17 mouse cellular contexts compared by ENCODE assay signal in genomic region chr2:129212566-129212965, GRCm38 (mm10). TPM values are rescaled to one million over a fixed set of nuclear protein-coding genes. Genes with fewer than 3 reads are reported as not detected.
A peak's percentile ranks its signal among the peaks of the same experiment; 100 is the strongest.
DNase-seq lines count a peak whose midpoint lies in the region; ATAC-seq lines count a peak whose summit lies in the region.
"Had no signal": no experiment of that assay in that cellular context is flagged by ENCODE, and none has a peak within 500 bp of the region (broad histone marks: within the 10 kb centered on the region; RNA-seq: fewer than 3 reads in every experiment).

No protein-coding gene starts in this region.

- H3K4me3 ChIP-seq in liver, embryonic 13.5 days (replicated peaks) = no peak overlapping the region
- H3K4me3 ChIP-seq in intestine, embryonic 15.5 days (replicated peaks) = no peak overlapping the region
- H3K4me3 ChIP-seq: heart, embryonic 13.5 days; midbrain, embryonic 15.5 days had no signal

- peak; percentile 34 for DNase-seq in heart, adult 11 months
- no peak for DNase-seq in heart, postnatal 10 days
- peak; percentile 29 for DNase-seq in 3134 (ENCODE audit: extremely low read depth, insufficient read length, low spot score)
- DNase-seq in kidney, adult 9 months = peak; percentile 86
- no peak for DNase-seq in liver, embryonic 13.5 days
- no peak for DNase-seq in layer of hippocampus, postnatal 10 days (ENCODE audit: low spot score in 2 of 2)
- DNase-seq: cerebellum, adult 9-11 months; heart, postnatal 4 days; layer of hippocampus, postnatal 36 days; lung, embryonic 14.5 days; retina, postnatal 1 day; thymus, postnatal 25 days had no signal

- peaks cover 66% of the 10 kb centered on the region for H3K36me3 ChIP-seq in liver, embryonic 13.5 days
- peaks cover 17% of the 10 kb centered on the region for H3K36me3 ChIP-seq in intestine, embryonic 15.5 days

- peak overlapping the region; percentile 90 for H3K27ac ChIP-seq in liver, embryonic 13.5 days
- no peak overlapping the region for H3K27ac ChIP-seq in intestine, embryonic 15.5 days
- H3K27ac ChIP-seq: heart, embryonic 13.5 days; midbrain, embryonic 15.5 days had no signal

- H3K4me2 ChIP-seq in liver, embryonic 13.5 days = no peak overlapping the region
- no peak overlapping the region for H3K4me2 ChIP-seq in intestine, embryonic 15.5 days (replicated peaks)
- H3K4me2 ChIP-seq: lung, embryonic 14.5 days; midbrain, embryonic 15.5 days had no signal

- 83% methylated on average over 7 of the region's 7 CpGs for WGBS in liver, embryonic 13.5 days (ENCODE audit: insufficient replicate concordance)
- 87% methylated on average over 7 of the region's 7 CpGs for WGBS in intestine, embryonic 15.5 days

- intact Hi-C loops in heart, postnatal 10 days (cut with DNase I) = no loop called here

- 0 out of 2 replicates have a peak overlapping the region, but pooled peaks have one; percentile 8 for H3K9ac ChIP-seq in liver, embryonic 13.5 days
- H3K9ac ChIP-seq in intestine, embryonic 15.5 days = no peak overlapping the region
- H3K9ac ChIP-seq: heart, embryonic 13.5 days; lung, embryonic 14.5 days; midbrain, embryonic 15.5 days had no signal

- ATAC-seq in liver, embryonic 13.5 days (ENCODE audit: low read depth) = no peak
- ATAC-seq in intestine, embryonic 15.5 days = no peak
- no peak for ATAC-seq in CD4-positive, CD25-positive, alpha-beta regulatory T cell, adult 4 months
- ATAC-seq: activated CD4-positive, CD25-positive, alpha-beta regulatory T cell, adult 4 months; midbrain, embryonic 15.5 days had no signal

- H3K27me3 ChIP-seq in liver, embryonic 13.5 days = no peaks in the 10 kb centered on the region
- H3K27me3 ChIP-seq in intestine, embryonic 15.5 days (replicated peaks) = no peaks in the 10 kb centered on the region
- H3K27me3 ChIP-seq: heart, embryonic 13.5 days; midbrain, embryonic 15.5 days had no signal

- peaks cover 88% of the 10 kb centered on the region for H3K4me1 ChIP-seq in liver, embryonic 13.5 days (replicated peaks)
- no peaks in the 10 kb centered on the region for H3K4me1 ChIP-seq in intestine, embryonic 15.5 days (replicated peaks)
- H3K4me1 ChIP-seq: midbrain, embryonic 15.5 days had no signal

- no peaks in the 10 kb centered on the region for H3K9me3 ChIP-seq in liver, embryonic 13.5 days (replicated peaks)
- no peaks in the 10 kb centered on the region for H3K9me3 ChIP-seq in intestine, embryonic 15.5 days
- H3K9me3 ChIP-seq: heart, embryonic 13.5 days; midbrain, embryonic 15.5 days had no signal

RNA-seq across cellular contexts. Expression of gene Slc20a1, which starts 14.0 kb away (rescaled TPM):
- 10 to 100 TPM; 15.3 to 18.8 TPM for total RNA-seq in heart, postnatal 10 days (2021)
- 48.6 and 55.8 TPM in 2 replicates for polyA plus RNA-seq in liver, embryonic 13.5 days (2015; fragmentation: Nextera tagmentation; extraction: Ambion mirVana)
- 33.6 and 35.4 TPM in 2 replicates for polyA plus RNA-seq in intestine, embryonic 15.5 days (2015; fragmentation: Nextera tagmentation; extraction: Ambion mirVana)
- total RNA-seq in layer of hippocampus, postnatal 10 days (2021) = 100 to 1,000 TPM in 1 of 2 experiments, 10 to 100 TPM in 1; 97.4 to 124 TPM
- 100 to 1,000 TPM in 1 of 2 experiments, 10 to 100 TPM in 1; 94.7 to 130 TPM for polyA plus RNA-seq in CD4-positive, CD25-positive, alpha-beta regulatory T cell, adult 4 months (2017; shearing (Covaris generic))

Comparison
In these comparisons a context has a peak if more than half of its experiments do, and no peak if none do; other contexts are left out.
1. DNase-seq: peak in heart, adult 11 months (single experiment), 3134 (single experiment) and kidney, adult 9 months (single experiment); none in heart, postnatal 10 days (0 of 2), liver, embryonic 13.5 days (single experiment) and layer of hippocampus, postnatal 10 days (0 of 2).